Mouse (Mus musculus): ENCODE data around the gene Nxpe4. TPM values are rescaled to one million over a fixed set of nuclear protein-coding genes. Genes with fewer than 3 reads are reported as not detected.
"Not testable (repeated sequence)": the region's sequence is repeated elsewhere in the genome, so short reads cannot be mapped to it uniquely, and the experiment has no call there.

The Nxpe4 gene
- polyA plus RNA-seq, 1 experiment from 2014 or later, result 8.5 TPM

DNA sequence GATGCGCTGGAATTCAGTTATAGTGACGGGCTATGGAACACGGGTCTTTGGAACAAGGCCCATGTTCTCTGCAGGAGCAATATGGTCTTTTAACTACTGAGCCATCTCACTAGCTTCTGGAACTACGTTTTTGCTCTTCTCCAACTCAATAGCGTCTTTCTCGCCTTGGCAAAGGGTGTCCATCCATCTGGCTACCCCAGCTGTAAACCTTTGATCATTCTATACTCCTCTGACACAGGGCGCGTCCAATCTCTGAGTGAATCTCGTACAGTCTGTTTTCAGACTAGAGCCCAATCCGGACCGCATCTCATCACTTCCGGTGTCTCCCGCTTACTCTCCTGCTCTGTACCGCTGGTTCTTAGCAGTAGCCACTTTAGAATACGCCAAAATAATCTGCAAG lies 115.0 kb downstream of the Nxpe4 start:
- Histone ChIP-seq H3K9ac (replicated peaks) (no peak overlapping the region), H3K27ac (replicated peaks) (no peak overlapping the region), H3K36me3 (no peaks in the 10 kb centered on the region), H3K27me3 (replicated peaks) (no peaks in the 10 kb centered on the region), H3K4me2 (no peak overlapping the region), H3K4me1 (no peaks in the 10 kb centered on the region), H3K9me3 (replicated peaks) (no peaks in the 10 kb centered on the region), H3K4me3 (replicated peaks) (no peak overlapping the region)
- WGBS, result 94% methylated on average over 15 of the region's 15 CpGs
- ATAC-seq (ENCODE audit: low FRiP score), result no peak

- Histone ChIP-seq H3K36me3 (no peaks in the 10 kb centered on the region), H3K27me3 (replicated peaks) (0 out of 2 replicates have a peak, but pooled peaks cover 2% of the 10 kb centered on the region), H3K27ac (replicated peaks) (no peak overlapping the region), H3K9me3 (replicated peaks) (no peaks in the 10 kb centered on the region), H3K4me1 (no peaks in the 10 kb centered on the region), H3K4me2 (no peak overlapping the region), H3K9ac (replicated peaks) (no peak overlapping the region), H3K4me3 (replicated peaks) (no peak overlapping the region)
- no peak for ATAC-seq (ENCODE audit: low FRiP score)
- WGBS, result 90% methylated on average over 8 of the region's 8 CpGs
Observed at GRCm38 (mm10) chr9:48284221-48284620, 122.4 kb downstream of the Nxpe4 start.

GRCm38 (mm10) chr9:48290281-48290680 lies 128.5 kb downstream of the Nxpe4 start:
- Histone ChIP-seq H3K4me2 (no peak overlapping the region), H3K9me3 (replicated peaks) (no peaks in the 10 kb centered on the region), H3K4me3 (replicated peaks) (no peak overlapping the region), H3K27ac (replicated peaks) (no peak overlapping the region), H3K36me3 (no peaks in the 10 kb centered on the region), H3K9ac (replicated peaks) (no peak overlapping the region), H3K4me1 (0 out of 2 replicates have a peak, but pooled peaks cover 3% of the 10 kb centered on the region), H3K27me3 (replicated peaks) (no peaks in the 10 kb centered on the region)
- no peak for ATAC-seq (ENCODE audit: low FRiP score)
- 98% methylated on average over 1 of the region's 1 CpGs for WGBS

DNA sequence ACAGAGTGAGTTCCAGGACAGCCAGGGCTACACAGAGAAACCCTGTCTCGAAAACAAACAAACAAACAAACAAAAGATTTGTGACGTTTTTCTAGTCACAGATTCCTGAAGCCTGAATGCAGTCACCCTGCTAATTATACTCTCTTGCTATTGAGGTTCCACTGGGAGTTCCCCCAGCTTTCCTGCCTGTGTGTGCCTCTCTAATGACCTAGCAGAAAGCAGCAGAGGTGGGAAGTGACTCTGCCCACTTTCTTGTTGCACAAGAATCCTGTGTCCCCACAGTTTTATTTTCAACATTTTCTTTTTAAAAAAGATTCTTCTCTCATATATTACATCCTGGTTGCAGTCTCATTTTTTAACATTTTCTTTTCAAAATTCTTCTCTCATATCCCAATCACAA lies 132.9 kb downstream of the Nxpe4 start:
- H3K27ac ChIP-seq (replicated peaks), result no peak overlapping the region
- no peaks in the 10 kb centered on the region for H3K36me3 ChIP-seq
- ATAC-seq (ENCODE audit: low FRiP score), result no peak
- no peaks in the 10 kb centered on the region for H3K9me3 ChIP-seq (replicated peaks)
- no peak overlapping the region for H3K9ac ChIP-seq (replicated peaks)
- H3K4me2 ChIP-seq, result no peak overlapping the region
- H3K27me3 ChIP-seq (replicated peaks), result no peaks in the 10 kb centered on the region
- no peak overlapping the region for H3K4me3 ChIP-seq (replicated peaks)
- H3K4me1 ChIP-seq, result 0 out of 2 replicates have a peak, but pooled peaks cover 3% of the 10 kb centered on the region
- WGBS, result 71% methylated on average over 2 of the region's 2 CpGs

- Histone ChIP-seq H3K4me2 (no peak overlapping the region), H3K9ac (replicated peaks) (no peak overlapping the region)
- 83% methylated on average over 7 of the region's 7 CpGs for WGBS
Observed at GRCm38 (mm10) chr9:48298983-48299382, 137.2 kb downstream of the Nxpe4 start.

GRCm38 (mm10) chr9:48303564-48303963 lies 141.7 kb downstream of the Nxpe4 start:
- WGBS, result 26% methylated on average over 5 of the region's 5 CpGs
- H3K27me3 ChIP-seq (replicated peaks); H3K9ac ChIP-seq (replicated peaks); H3K36me3 ChIP-seq; H3K4me1 ChIP-seq; H3K4me2 ChIP-seq; ATAC-seq (ENCODE audit: low FRiP score); H3K9me3 ChIP-seq (replicated peaks); H3K4me3 ChIP-seq (replicated peaks); H3K27ac ChIP-seq (replicated peaks): not testable (repeated sequence)

More at GRCm38 (mm10) chr9:48298983-48299382, 137.2 kb downstream of the Nxpe4 start:
- H3K4me3 ChIP-seq (replicated peaks), result no peak overlapping the region
- no peaks in the 10 kb centered on the region for H3K36me3 ChIP-seq
- H3K9me3 ChIP-seq (replicated peaks), result no peaks in the 10 kb centered on the region
- ATAC-seq (ENCODE audit: low FRiP score), result no peak
- H3K27me3 ChIP-seq (replicated peaks), result no peaks in the 10 kb centered on the region
- H3K4me1 ChIP-seq, result no peaks in the 10 kb centered on the region
- H3K27ac ChIP-seq (replicated peaks), result no peak overlapping the region

- no peak overlapping the region for H3K9ac ChIP-seq (replicated peaks)
- no peaks in the 10 kb centered on the region for H3K9me3 ChIP-seq (replicated peaks)
- H3K4me2 ChIP-seq, result no peak overlapping the region
- no peaks in the 10 kb centered on the region for H3K27me3 ChIP-seq (replicated peaks)
- no peak overlapping the region for H3K4me3 ChIP-seq (replicated peaks)
- no peak for ATAC-seq (ENCODE audit: low FRiP score)
- 84% methylated on average over 5 of the region's 5 CpGs for WGBS
- H3K4me1 ChIP-seq, result no peaks in the 10 kb centered on the region
- H3K36me3 ChIP-seq, result no peaks in the 10 kb centered on the region
- H3K27ac ChIP-seq (replicated peaks), result no peak overlapping the region
Observed at GRCm38 (mm10) chr9:48311241-48311640, 149.4 kb downstream of the Nxpe4 start.

GRCm38 (mm10) chr9:48314194-48314593 lies 152.4 kb downstream of the Nxpe4 start:
- WGBS, result 18% methylated on average over 3 of the region's 3 CpGs
- Histone ChIP-seq H3K27me3 (replicated peaks) (no peaks in the 10 kb centered on the region), H3K4me2 (0 out of 2 replicates have a peak overlapping the region, but pooled peaks have one; percentile 1), H3K9ac (replicated peaks) (no peak overlapping the region), H3K27ac (replicated peaks) (peak overlapping the region; percentile 48), H3K36me3 (no peaks in the 10 kb centered on the region), H3K4me1 (no peaks in the 10 kb centered on the region), H3K9me3 (replicated peaks) (no peaks in the 10 kb centered on the region), H3K4me3 (replicated peaks) (0 out of 2 replicates have a peak overlapping the region, but pooled peaks have one; percentile 2)
- ATAC-seq (ENCODE audit: low FRiP score), result no peak; the same call in 1 of the 2 replicates

DNA sequence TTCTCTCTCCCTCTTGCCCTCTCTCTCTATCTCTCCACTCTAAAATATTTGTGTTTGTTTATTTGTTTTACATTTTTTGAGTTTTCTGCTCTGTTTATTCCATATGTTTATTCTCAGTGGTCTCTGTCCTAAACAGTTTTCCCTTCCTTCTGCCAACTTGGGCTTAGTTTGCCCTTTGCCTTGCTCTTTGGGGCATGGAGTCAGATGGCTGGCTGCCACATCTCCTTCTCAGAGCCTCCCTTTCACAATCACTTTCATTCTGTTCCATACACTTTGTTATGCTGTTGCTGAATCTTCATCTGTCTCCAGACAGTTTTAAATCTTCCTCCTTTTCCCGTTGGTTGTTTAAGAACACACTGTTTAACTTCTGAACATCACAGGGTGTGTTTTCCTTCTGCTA lies 154.0 kb downstream of the Nxpe4 start:
- Histone ChIP-seq H3K4me3 (replicated peaks) (no peak overlapping the region), H3K27me3 (replicated peaks) (no peaks in the 10 kb centered on the region), H3K36me3 (no peaks in the 10 kb centered on the region), H3K4me1 (no peaks in the 10 kb centered on the region), H3K27ac (replicated peaks) (no peak overlapping the region), H3K9me3 (replicated peaks) (no peaks in the 10 kb centered on the region), H3K4me2 (no peak overlapping the region), H3K9ac (replicated peaks) (no peak overlapping the region)
- no peak for ATAC-seq (ENCODE audit: low FRiP score)
- WGBS, result 77% methylated on average over 1 of the region's 1 CpGs

DNA sequence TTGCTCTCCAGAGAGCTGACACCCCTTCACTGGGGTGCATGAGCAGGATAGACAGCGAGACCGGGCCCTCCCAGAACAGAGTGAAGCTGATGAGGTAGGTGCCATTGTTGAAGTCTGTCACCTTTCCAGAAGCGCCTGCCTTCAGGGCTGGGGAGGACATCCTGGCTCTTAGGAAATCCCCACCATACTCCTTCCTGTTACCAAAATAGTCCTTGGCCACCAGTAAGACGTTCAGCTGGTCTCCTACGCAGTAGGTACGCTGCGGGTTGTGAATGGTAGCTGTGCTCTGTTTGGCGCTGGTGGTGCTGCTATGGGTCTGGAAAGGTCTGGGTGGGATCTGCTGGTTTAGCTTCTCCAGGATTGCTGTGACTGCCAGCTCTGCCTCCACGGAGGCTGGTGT lies 164.5 kb downstream of the Nxpe4 start:
- no peaks in the 10 kb centered on the region for H3K36me3 ChIP-seq
- H3K9ac ChIP-seq (replicated peaks), result no peak overlapping the region
- H3K4me3 ChIP-seq (replicated peaks), result no peak overlapping the region
- H3K9me3 ChIP-seq (replicated peaks), result no peaks in the 10 kb centered on the region
- H3K27ac ChIP-seq (replicated peaks), result no peak overlapping the region
- H3K27me3 ChIP-seq (replicated peaks), result no peaks in the 10 kb centered on the region
- ATAC-seq (ENCODE audit: low FRiP score), result no peak
- 91% methylated on average over 9 of the region's 9 CpGs for WGBS
- no peaks in the 10 kb centered on the region for H3K4me1 ChIP-seq
- no peak overlapping the region for H3K4me2 ChIP-seq

DNA sequence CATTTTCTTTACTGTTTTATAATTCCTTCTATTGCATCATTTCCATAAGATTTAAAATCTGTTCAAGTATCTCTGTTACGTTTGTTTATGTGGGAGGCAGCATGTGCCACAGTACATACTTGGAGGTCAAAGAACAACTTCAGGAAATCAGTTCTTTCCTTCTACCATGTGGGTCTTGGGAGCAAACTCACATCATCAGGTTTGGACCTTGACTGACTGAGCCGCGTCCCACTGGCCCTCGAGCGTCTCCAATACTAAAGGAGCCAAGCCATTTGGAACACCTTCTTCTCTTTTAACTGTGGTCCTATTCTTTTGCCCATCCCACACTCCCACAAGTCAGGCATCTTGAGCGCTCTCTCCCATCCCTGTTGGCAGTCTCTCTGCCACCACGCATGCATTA lies 167.8 kb downstream of the Nxpe4 start:
- Histone ChIP-seq H3K27ac (replicated peaks) (no peak overlapping the region), H3K36me3 (no peaks in the 10 kb centered on the region), H3K9me3 (replicated peaks) (no peaks in the 10 kb centered on the region), H3K4me2 (no peak overlapping the region), H3K27me3 (replicated peaks) (no peaks in the 10 kb centered on the region), H3K9ac (replicated peaks) (no peak overlapping the region), H3K4me3 (replicated peaks) (no peak overlapping the region), H3K4me1 (no peaks in the 10 kb centered on the region)
- ATAC-seq (ENCODE audit: low FRiP score), result no peak
- WGBS, result 91% methylated on average over 7 of the region's 7 CpGs

GRCm38 (mm10) chr9:48338783-48339455 lies 177.1 kb downstream of the Nxpe4 start:
- no peak for ATAC-seq (ENCODE audit: low FRiP score)
- no peak overlapping the region for H3K4me2 ChIP-seq
- 90% methylated on average over 4 of the region's 4 CpGs for WGBS
- no peaks in the 10 kb centered on the region for H3K9me3 ChIP-seq (replicated peaks)
- H3K9ac ChIP-seq (replicated peaks), result no peak overlapping the region
- H3K27me3 ChIP-seq (replicated peaks), result no peaks in the 10 kb centered on the region
- H3K4me3 ChIP-seq (replicated peaks), result no peak overlapping the region
- no peaks in the 10 kb centered on the region for H3K36me3 ChIP-seq
- H3K4me1 ChIP-seq, result no peaks in the 10 kb centered on the region
- H3K27ac ChIP-seq (replicated peaks), result no peak overlapping the region
